Mouse (Mus musculus) small intestine, adult 2 months (tissue): ENCODE measurements around the gene Omp.

Experiments
- CTCF ChIP-seq: fragments of 200-500 bp; IDR thresholded peaks from 2 replicates; pipeline ENCODE4 v1.5.1; 2012; ENCODE audit warnings: low read depth, mild to moderate bottlenecking, control low read depth, inconsistent platforms, low read length, moderate library complexity, mixed read lengths; ENCODE audit not compliant: insufficient replicate concordance, insufficient read length; ENCODE audit errors: extremely low read depth
- POLR2A ChIP-seq: fragments of 200-500 bp; IDR thresholded peaks from 2 replicates; pipeline ENCODE4 v1.6.1; 2012; ENCODE audit warnings: low read depth, mild to moderate bottlenecking, control low read depth, inconsistent platforms, low read length, moderate library complexity

DNA sequence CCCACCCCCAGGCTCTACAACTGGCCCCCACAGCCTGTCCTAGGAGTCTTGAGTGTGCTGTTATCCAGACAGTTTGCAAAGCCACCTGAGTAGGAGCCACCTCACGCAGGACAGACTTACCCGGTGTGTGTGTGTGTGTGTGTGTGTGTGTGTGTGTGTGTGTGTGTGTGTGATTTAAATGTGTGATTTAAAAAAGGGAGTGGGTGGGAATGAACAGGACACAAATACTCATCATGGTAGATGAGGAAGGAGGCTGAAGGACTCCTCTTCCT is 25.4 kb downstream of the Omp start:
- TF ChIP-seq CTCF (no peak), POLR2A (no peak)
